Mouse (Mus musculus): Measurements from ENCODE around the gene Gm17542.

Gm17542 gene

DNA sequence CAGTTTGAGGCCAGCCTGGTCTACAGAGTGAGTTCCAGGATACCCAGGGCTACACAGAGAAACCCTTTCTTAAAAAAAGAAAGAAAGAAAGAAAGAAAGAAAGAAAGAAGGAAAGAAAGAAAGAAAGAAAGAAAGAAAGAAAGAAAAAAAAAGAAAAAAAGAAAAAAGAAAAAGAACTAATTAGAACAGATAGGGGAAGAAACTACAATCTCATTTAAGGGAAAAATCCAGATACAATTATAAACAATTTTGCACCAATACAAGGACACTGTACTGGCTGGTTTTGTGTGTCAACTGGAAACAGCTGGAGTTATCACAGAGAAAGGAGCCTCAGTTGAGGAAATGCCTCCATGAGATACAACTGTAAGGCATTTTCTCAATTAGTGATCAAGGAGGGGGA lies at the start of gene Gm17542:
Gene Gm17542, minus strand, starts transcription at position 101 of the 400 bp plus-strand sequence.
- in situ Hi-C loops (cut with MboI, MseI) = loop anchor here in 1 of 2 experiments (25.0 kb wide), 1 partner anchor 1106 kb away; no protein-coding TSS in a partner anchor

DNA sequence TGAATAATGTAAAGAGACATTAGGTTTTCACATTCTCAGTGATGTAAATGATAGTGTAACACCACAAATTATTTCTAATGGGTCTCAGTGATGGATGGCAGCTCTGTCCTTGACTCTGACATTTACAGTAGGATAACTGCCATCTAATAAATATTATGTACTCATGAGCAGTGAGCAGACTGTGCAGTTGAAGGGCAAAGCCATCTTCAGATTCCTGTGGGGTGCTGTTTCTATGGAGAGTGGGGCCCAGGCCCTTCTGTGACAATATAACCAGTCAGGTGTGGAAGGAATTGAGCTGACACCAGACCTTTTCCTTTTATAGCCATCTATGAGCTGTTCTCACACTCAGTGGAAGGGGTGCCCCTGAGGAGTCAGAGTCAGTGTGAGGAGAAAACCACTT lies 21.8 kb upstream of the Gm17542 start:
- in situ Hi-C loops (cut with MboI, MseI) = loop anchor here in 1 of 2 experiments (10.0 kb wide), 1 partner anchor 1295 kb away; no protein-coding TSS in a partner anchor

DNA sequence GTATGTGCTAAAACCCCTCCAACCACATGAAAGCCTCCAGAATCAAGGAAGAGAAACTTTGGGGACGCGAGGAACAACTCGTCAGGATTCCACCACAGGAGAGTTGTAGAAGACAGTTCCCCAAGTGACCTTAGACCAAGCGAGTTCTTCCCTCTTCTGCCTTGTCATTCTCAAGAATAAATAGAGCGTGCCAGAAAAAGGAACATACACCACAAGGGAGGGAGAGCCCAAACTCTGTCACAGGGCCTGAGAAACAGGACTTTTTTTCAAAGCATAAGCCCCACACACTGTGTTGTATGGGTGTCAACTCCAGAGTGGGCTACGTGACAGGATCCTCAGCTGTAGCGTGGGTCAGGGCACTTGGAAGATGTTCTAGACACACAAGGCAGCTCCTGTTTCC lies 20.1 kb upstream of the Gm17542 start:
- in situ Hi-C loops (cut with MboI, MseI) = no loop called here

DNA sequence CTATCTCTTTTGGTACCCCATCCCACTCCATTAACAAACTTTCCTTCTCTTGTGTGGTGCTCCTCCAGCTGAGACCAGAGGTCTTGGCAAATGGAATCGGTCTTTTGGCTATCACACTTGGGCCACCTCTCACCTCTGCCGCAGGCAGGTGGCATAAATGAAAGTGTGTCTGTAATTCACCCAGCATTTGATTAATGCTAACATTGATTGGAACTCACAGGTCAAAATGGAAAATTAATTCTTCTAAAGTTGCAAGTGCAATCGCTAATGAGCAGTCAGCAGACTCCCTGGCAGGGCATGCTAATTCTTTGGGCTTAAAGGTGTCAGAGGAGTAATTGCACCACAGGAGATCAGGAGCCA lies 3.2 kb downstream of the Gm17542 start:
- in situ Hi-C loops (cut with MboI, MseI) = loop anchor here in 1 of 2 experiments (25.0 kb wide), 1 partner anchor 1102 kb away; no protein-coding TSS in a partner anchor

DNA sequence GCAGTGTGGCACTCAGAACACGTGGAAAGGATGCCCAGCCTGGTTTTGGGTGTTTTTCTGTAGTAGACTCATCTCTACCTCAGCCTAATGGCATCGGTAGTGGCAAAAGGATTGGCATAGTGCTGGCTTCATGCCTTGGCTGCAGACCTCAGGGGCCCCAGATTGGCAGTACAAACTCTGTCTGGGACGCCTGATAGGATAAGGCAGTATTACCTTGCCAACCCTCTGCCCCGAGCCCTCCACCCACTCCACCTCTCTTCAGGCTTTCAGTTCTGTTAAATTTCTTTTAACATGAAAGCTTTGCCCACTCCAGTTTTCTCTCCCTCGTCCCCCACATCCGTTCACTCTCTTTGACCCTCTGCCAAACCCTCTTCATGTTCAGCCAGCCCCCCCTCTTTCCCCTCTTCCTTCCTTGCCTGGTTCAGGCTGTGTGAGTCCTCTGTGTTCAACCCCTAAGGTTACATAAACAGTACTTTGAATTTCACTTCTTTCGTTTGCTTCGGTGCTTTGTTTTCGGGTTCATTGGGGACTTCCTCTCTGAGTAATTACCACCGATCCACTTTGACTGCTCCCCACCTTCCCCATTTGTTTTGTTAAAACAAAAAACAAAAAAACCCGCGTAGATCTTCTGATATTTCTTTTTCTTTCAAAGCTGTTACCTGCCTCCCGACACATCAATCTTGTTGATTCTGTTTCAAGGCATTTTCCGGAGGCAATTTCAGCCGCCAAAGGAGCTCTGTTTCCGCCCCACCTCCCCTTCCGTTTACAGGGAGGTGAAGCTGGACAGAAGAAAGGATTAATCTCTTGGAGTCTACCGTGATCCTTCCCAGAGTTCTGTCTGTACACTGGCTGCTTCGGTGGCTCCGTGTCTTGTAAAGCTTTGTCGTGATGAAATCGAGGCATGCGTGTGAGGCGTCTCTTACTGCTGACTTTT lies 3.9 kb downstream of the Gm17542 start:
- in situ Hi-C loops (cut with MboI, MseI) = loop anchor here in 1 of 2 experiments (25.0 kb wide), 1 partner anchor 1102 kb away; no protein-coding TSS in a partner anchor

DNA sequence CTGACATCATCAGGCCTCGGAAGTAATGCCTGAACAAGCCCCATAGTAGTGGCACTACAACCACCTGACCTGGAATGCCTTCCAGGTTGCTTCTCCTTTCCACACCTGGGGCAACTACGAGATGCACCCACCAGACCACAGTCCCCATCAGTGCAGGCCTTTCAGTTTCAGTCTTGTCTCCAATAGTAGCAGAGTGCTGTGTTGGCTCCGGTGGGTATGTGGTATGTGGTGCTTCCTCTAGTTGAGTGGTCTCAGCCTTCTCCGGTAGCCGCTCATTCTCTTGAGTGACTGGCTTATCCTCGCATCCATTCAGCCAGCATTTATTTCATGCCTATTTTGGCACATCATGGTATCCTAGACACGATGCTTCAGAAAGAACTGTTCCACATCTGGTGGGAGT lies 4.8 kb downstream of the Gm17542 start:
- in situ Hi-C loops (cut with MboI, MseI) = loop anchor here in 1 of 2 experiments (25.0 kb wide), 1 partner anchor 1101 kb away; no protein-coding TSS in a partner anchor

DNA sequence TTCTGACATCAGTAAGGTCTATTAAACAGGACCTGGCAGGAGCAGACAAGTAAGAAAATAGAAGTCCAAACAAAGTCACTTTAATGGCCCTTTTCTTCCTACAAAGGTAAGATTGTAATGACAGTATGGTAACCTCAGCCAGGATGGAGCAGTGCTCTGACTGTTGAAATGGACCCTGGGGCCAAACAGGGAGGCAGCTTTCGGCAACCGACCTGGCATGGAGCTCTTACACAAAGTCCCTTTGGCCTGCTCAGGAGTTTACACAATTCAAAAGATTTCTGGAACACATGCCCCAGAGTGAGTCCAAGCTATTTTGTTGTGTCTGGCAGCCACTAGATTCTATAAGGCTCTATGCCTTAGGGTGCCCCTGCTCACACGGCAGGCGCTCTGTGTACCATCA lies 9.0 kb downstream of the Gm17542 start:
- in situ Hi-C loops (cut with MboI, MseI) = loop anchor here in 1 of 2 experiments (25.0 kb wide), 1 partner anchor 1097 kb away; no protein-coding TSS in a partner anchor

DNA sequence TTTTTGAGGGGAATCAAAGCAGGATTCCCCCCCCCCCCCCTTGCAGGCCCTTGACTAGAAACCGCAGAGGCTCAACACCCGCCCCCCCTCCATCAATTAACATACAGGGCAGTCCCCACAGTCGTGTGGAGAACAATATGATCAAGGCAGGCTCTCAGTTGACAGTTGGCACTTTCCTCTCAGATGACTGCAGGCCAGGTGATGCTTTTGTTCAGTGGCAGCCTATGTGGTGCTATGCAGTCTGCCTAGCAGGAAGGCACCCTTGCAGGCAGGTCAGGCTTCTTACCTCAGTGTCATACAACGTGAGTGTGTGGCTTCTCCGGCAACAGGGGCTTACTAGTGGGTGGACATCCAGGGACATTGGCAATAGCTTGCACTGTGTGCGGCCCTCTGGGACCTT lies 17.4 kb downstream of the Gm17542 start:
- in situ Hi-C loops (cut with MboI, MseI) = loop anchor here in 1 of 2 experiments (25.0 kb wide), 1 partner anchor 1088 kb away; no protein-coding TSS in a partner anchor

DNA sequence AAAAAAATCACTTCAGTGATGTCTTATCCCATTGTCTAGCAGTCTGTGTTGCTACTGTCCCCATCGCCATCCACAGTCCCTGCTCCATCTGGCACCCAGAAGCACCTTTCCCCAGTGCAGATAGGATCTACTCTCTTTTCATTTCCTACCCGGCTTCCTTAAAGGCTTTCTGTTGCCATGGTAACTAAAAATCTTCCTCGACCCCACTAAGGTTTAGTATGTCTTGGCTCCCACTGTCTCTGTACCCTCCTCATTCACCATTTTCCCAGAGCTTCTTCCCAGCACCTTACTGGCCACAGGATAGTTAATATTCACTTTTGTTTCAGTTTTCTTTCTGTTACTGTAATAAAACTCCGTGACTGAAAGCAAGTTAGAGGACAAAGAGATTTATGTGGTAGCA lies 17.9 kb downstream of the Gm17542 start:
- in situ Hi-C loops (cut with MboI, MseI) = loop anchor here in 1 of 2 experiments (25.0 kb wide), 1 partner anchor 1088 kb away; no protein-coding TSS in a partner anchor

DNA sequence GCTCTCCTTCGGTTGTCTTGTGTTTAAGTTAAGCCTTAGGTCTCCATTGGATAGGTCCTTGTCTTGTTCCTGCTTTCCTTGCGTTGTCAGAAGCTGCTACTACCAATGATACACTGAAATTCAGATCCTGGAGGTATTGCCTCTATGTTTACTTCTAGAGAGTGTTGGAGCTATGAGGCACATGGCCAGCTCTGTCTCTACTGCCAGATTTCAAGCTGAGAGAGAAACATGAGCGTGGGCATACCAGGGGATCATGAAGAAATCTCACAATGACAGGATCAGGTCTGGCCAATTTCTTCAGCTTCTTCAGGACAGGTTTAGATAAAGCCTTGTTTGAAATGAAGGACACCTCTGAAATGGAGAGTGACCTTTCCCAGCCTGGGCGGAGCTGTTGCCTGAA lies 19.1 kb downstream of the Gm17542 start:
- in situ Hi-C loops (cut with MboI, MseI) = no loop called here

DNA sequence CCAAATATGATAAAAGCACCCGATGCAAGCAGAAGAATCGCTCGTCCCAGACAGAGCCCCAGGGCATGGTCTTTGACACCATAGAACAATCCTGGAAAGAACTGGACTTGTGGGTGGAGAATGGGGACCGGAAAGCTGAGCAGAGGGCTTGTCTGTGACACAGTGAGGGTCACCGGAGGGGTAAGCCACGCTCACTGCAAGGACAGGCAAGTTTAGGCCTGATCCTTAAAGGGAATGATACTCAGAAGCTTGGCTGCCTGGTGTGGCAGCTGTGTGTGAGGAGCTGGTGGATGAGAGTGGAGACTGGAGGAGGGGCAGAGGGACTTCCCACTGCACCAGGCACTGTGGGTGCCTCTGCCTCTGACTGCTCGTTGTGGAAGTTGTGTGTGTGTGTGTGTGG lies 27.0 kb downstream of the Gm17542 start:
- in situ Hi-C loops (cut with MboI, MseI) = no loop called here

DNA sequence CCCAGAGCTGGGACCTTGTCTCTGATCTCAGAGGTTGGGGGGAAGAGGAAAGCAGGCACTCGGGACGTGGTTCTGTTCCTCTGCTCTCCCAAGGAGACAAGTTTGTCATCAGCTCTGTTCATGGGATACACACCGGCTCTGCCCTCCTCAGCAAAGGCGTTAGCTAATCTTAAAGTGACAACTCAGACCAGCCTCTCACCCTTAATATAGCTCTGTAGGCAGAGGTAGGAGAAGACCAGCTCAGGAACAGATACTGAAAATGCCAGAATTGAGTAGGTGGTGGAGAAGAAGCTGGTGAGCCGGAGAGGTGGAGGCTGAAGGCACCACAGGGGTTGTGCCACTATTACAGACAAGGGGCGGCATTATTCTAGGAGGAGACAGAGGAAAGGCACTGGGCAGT lies 38.7 kb downstream of the Gm17542 start:
- in situ Hi-C loops (cut with MboI, MseI) = no loop called here

DNA sequence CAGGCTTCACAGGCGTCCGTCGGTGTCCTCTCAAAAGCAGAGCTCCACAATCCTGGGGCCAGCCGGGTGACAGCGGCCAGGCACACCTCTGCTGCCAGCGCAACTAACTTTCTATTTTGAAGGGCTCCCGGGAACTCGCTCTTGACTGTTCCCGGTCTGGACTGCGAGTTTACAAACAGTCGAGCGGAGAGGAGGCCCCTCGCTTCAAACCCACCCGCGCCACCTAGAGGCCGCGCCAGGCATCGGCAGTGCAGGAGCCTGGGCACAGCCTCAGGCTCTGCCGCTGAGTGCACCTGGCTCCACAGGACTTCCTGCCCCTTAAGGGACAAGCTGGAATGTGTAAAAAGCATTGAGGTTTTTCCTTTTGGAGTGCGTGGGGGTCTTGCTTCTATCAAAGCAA lies 42.5 kb downstream of the Gm17542 start, which contains the start of gene Edar:
Gene Edar, minus strand, starts transcription at position 122 of the 400 bp plus-strand sequence.
- in situ Hi-C loops (cut with MboI, MseI) = no loop called here

DNA sequence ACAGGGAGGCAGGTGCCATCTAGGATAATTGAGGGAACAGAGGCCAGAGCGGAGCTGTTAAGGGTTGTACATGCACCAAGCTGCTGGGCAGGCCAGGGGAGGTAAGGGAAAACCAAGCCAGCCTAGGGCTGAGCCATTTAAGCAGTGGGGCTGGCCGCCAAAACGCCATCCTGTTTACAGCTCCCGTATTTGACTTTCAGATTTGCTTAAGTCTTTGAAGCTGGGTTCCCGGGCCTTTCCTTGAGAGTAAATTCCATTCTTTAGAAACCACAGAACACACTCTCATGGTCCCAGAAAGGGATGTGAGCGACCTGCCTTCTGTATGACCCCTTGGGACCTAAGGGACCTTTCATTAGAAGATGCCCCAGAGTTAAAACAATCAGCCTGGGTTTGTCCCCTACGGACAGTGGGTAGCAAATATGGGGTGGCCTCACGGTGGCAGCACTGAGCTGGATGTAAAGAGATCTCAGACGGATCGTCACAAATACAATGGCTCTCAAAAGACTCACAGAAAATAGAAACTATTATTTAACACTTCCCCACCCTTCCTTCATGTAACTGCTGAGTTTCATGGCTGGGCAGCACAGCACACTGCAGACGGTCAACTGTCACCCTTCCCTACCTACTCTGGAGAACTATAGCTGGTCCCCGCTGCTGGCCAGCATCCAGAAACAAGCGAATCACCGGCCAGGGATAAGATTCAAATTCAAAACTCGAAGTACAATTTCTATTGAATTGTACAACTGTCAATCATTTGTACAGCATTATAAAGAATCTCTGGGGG lies 44.5 kb downstream of the Gm17542 start:
- in situ Hi-C loops (cut with MboI, MseI) = loop anchor here in 1 of 2 experiments (25.0 kb wide), 2 partner anchors 811 to 1236 kb away; no protein-coding TSS in a partner anchor

DNA sequence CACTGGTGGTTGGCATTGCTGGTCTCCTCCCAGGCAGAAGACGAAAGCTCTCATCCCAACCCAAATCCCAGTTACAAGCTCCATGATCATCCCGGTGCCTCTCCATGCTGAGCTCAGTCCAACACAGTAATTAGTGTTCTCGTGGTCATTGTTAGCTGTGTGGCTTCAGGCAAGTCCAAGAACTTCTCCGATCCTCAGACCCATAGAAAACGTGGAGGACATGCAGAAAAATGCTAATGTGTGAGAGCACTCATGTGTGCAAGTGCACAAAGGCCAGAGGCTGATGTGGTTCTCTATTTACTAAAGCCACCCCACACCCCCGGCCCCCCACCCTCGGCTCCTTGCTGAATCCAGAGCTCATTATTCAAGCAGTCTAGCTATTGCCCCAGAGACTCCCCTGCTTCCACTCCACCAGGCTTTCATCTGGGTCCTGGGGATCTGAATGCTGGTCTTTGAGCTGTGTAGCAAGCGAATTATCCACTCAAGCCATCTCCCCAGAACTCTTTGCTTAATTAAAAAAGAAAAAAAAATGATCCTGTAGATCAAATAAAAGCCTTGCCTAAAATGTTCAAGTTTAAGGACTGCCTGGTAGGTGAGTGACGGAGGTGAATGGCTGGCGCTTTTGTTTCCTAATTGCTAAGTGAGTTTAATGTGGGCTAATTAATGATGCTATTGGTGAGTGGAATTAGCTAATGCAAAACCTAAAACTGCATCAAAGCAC lies 45.3 kb downstream of the Gm17542 start:
- in situ Hi-C loops (cut with MboI, MseI) = loop anchor here in 1 of 2 experiments (25.0 kb wide), 2 partner anchors 810 to 1235 kb away; no protein-coding TSS in a partner anchor

DNA sequence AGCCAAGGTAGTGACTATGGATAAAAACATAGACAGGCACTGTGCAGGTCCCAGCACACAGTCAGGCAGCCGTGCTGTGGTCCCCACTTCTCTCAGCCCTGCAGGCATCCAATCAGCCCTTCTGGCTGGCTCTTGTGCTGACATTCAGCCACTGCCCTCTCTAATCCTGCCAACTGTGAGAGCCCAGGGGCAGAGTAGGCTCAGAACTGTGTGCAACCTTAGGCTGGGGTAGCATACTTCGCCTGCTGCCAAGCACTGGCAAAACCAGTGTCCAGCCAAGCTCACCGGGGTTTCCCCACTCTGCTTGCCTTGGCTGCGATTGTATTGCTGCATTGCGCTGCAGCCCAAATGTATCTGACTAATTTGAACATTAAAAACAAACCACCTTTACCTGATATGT lies 54.1 kb downstream of the Gm17542 start:
- in situ Hi-C loops (cut with MboI, MseI) = loop anchor here in 1 of 2 experiments (25.0 kb wide), 2 partner anchors 802 to 1227 kb away; no protein-coding TSS in a partner anchor
